10 mouse cellular contexts compared by ENCODE assay signal in the genomic region with DNA sequence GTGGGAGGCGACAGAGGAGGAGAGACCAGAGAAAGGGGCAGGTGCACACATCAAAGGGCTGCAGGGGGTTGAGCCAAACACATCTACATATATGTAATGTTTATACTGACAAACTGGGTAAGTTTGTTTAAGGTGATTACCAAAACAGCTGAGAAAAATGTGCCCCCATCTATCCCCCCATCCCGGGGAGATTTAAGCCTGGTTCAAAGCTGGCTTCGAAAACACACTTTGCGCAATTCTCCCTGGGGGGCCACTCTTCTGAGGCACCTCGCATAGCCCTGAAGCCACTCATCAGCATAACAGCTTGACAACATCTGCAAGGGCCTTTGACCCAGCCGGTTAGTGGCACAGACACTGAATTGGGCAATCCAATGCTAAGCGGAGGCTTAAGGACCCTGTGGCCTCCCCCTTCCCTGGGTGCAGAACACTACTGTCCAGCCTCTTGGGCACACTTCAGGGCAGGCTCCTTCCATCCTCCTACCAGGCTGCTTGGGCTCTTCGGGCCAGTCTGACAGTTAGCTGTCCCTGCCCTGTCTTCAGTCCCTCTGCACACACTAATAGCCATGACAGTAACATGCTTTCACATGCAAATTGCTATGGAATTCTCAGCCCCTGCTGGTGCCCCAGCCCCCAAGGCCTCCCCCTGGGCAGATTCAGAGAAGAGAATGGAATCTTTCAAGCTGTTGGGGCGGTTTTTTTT. TPM values are rescaled to one million over a fixed set of nuclear protein-coding genes. Genes with fewer than 3 reads are reported as not detected.
DNase-seq lines count a peak whose midpoint lies in the region; ATAC-seq and TF ChIP-seq lines count a peak whose summit lies in the region.
"Had no signal": no experiment of that assay in that cellular context is flagged by ENCODE, and none has a peak within 500 bp of the region (broad histone marks: within the 10 kb centered on the region; RNA-seq: fewer than 3 reads in every experiment).

No protein-coding gene starts in this region.

- H3K36me3 ChIP-seq in forebrain, embryonic 14.5 days (ENCODE audit: control insufficient read depth, insufficient read depth, low read length) = peaks cover 25% of the 10 kb centered on the region; the same call in 1 of the 2 replicates
- H3K36me3 ChIP-seq in midbrain, embryonic 12.5 days = no peaks in the 10 kb centered on the region
- peaks cover 21% of the 10 kb centered on the region for H3K36me3 ChIP-seq in heart, embryonic 12.5 days

- peak; percentile 12 for DNase-seq in lung, postnatal 14 days
- DNase-seq in lung, postnatal 10 days = no peak
- no peak for DNase-seq in forebrain, embryonic 14.5 days (ENCODE audit: low spot score)
- DNase-seq in cerebellum, postnatal 10 days = no peak
- DNase-seq in layer of hippocampus, adult 2 months (ENCODE audit: low spot score in 2 of 2) = no peak
- DNase-seq: adrenal gland, postnatal 36 days; right cerebral cortex, postnatal 4 days had no signal

- H3K27me3 ChIP-seq in forebrain, embryonic 14.5 days (replicated peaks; ENCODE audit: control insufficient read depth, insufficient read depth, low read length) = no peaks in the 10 kb centered on the region
- H3K27me3 ChIP-seq in midbrain, embryonic 12.5 days = peaks cover 73% of the 10 kb centered on the region
- peaks cover 47% of the 10 kb centered on the region for H3K27me3 ChIP-seq in heart, embryonic 12.5 days (replicated peaks)

- 31% methylated on average over 9 of the region's 9 CpGs for WGBS in forebrain, embryonic 14.5 days
- WGBS in midbrain, embryonic 12.5 days = 28% methylated on average over 9 of the region's 9 CpGs
- WGBS in heart, embryonic 12.5 days = 36% methylated on average over 9 of the region's 9 CpGs

- peak; percentile 36 for ATAC-seq in forebrain, embryonic 14.5 days
- ATAC-seq in midbrain, embryonic 12.5 days (ENCODE audit: low FRiP score, low read depth) = peak; percentile 78
- no peak for ATAC-seq in heart, embryonic 12.5 days (ENCODE audit: insufficient number of reproducible peaks, low FRiP score)

- no peaks in the 10 kb centered on the region for H3K9me3 ChIP-seq in forebrain, embryonic 14.5 days (replicated peaks; ENCODE audit: control insufficient read depth, low read length)
- H3K9me3 ChIP-seq in midbrain, embryonic 12.5 days = no peaks in the 10 kb centered on the region
- no peaks in the 10 kb centered on the region for H3K9me3 ChIP-seq in heart, embryonic 12.5 days (replicated peaks)

- no peak for TF ChIP-seq CTCF in layer of hippocampus, adult 2 months (conservative IDR thresholded peaks at IDR 0.05)

- H3K9ac ChIP-seq in forebrain, embryonic 14.5 days (ENCODE audit: low read length) = no peak overlapping the region
- no peak overlapping the region for H3K9ac ChIP-seq in midbrain, embryonic 12.5 days (replicated peaks)
- H3K9ac ChIP-seq in heart, embryonic 12.5 days = no peak overlapping the region

- no peak overlapping the region for H3K4me3 ChIP-seq in forebrain, embryonic 14.5 days (ENCODE audit: low read depth, low read length)
- H3K4me3 ChIP-seq in midbrain, embryonic 12.5 days = no peak overlapping the region
- H3K4me3 ChIP-seq in heart, embryonic 12.5 days = no peak overlapping the region
- H3K4me3 ChIP-seq in layer of hippocampus, adult 2 months = no peak overlapping the region

- peak overlapping the region; percentile 72; the same call in 1 of the 2 replicates for H3K27ac ChIP-seq in forebrain, embryonic 14.5 days (ENCODE audit: low read depth, low read length)
- H3K27ac ChIP-seq in midbrain, embryonic 12.5 days (replicated peaks) = peak overlapping the region; percentile 67
- no peak overlapping the region for H3K27ac ChIP-seq in heart, embryonic 12.5 days (ENCODE audit: poor library complexity, severe bottlenecking)
- H3K27ac ChIP-seq in layer of hippocampus, adult 2 months = no peak overlapping the region
- H3K27ac ChIP-seq: kidney, postnatal 0 days had no signal

- H3K4me2 ChIP-seq in forebrain, embryonic 14.5 days (ENCODE audit: low read length) = no peak overlapping the region
- no peak overlapping the region for H3K4me2 ChIP-seq in midbrain, embryonic 12.5 days (replicated peaks)
- no peak overlapping the region for H3K4me2 ChIP-seq in heart, embryonic 12.5 days

- peaks cover 11% of the 10 kb centered on the region; the same call in 1 of the 2 replicates for H3K4me1 ChIP-seq in forebrain, embryonic 14.5 days (ENCODE audit: control insufficient read depth, insufficient read depth, low read length)
- H3K4me1 ChIP-seq in midbrain, embryonic 12.5 days = peaks cover 44% of the 10 kb centered on the region
- peaks cover 8% of the 10 kb centered on the region for H3K4me1 ChIP-seq in heart, embryonic 12.5 days (replicated peaks)

RNA-seq across cellular contexts. Expression of a gene that starts 16.8 kb away (rescaled TPM):
- 44.4 and 46.5 TPM in 2 replicates for polyA plus RNA-seq in forebrain, embryonic 14.5 days (2014; fragmentation: Nextera tagmentation; extraction: Ambion mirVana)
- 64.2 and 69.7 TPM in 2 replicates for polyA plus RNA-seq in midbrain, embryonic 12.5 days (2016; fragmentation: Nextera tagmentation; extraction: Ambion mirVana)
- 25.3 and 29.0 TPM in 2 replicates for polyA plus RNA-seq in heart, embryonic 12.5 days (2016; fragmentation: Nextera tagmentation; extraction: Ambion mirVana)
- 10 to 100 TPM; 11.8 to 17.5 TPM for total RNA-seq in layer of hippocampus, adult 2 months (2021)

Comparison
In these comparisons a context has a peak if more than half of its experiments do, and no peak if none do; other contexts are left out.
1. H3K27ac ChIP-seq: peak in forebrain, embryonic 14.5 days (single experiment) and midbrain, embryonic 12.5 days (single experiment); none in heart, embryonic 12.5 days (single experiment) and layer of hippocampus, adult 2 months (single experiment).